Mouse (Mus musculus): ENCODE measurements around the gene Dmxl2.

- TF ChIP-seq CTCF (IDR thresholded peaks at IDR 0.05; ENCODE audit: insufficient read depth, low read depth, low read length), result no peak
- TF ChIP-seq POLR2A (IDR thresholded peaks at IDR 0.05; ENCODE audit: insufficient read depth, low read depth, low read length), result no peak
Observed at GRCm38 (mm10) chr9:54520286-54520685, 18.9 kb upstream of the Dmxl2 start.
